13 mouse cellular contexts compared by ENCODE assay signal in the genomic region with DNA sequence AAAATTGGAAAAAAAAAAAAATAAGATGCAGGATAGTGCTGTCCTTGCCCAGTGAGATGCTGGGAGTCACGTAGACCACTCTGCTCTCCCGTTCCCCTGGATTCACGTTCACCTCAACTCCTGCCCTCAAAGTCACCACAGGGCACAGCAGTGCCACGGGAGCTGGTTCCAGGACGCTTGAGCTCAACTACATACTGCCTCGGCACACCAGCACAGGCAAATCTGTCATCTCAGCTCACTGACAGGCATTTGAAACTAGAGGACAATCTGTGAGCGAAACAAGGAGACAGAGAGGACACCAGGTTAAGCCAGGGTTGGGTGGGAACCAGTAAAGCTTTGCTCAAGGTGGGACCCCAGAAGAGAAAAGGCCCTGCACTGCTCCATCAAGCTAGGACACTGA.
"Had no signal": no experiment of that assay in that cellular context is flagged by ENCODE, and none has a peak within 500 bp of the region (broad histone marks: within the 10 kb centered on the region; RNA-seq: fewer than 3 reads in every experiment).

No protein-coding gene starts in this region.

- H3K9ac ChIP-seq: kidney, embryonic 15.5 days; limb, embryonic 13.5 days; liver, embryonic 14.5 days; midbrain, embryonic 15.5 days; neural tube, embryonic 12.5 days; stomach, embryonic 15.5 days had no signal

- H3K27ac ChIP-seq: kidney, embryonic 15.5 days; limb, embryonic 13.5 days; liver, embryonic 14.5 days; midbrain, embryonic 15.5 days; neural tube, embryonic 12.5 days; stomach, embryonic 15.5 days had no signal

- H3K4me2 ChIP-seq: kidney, embryonic 15.5 days; limb, embryonic 13.5 days; midbrain, embryonic 11.5 days; midbrain, embryonic 15.5 days; neural tube, embryonic 12.5 days; stomach, embryonic 15.5 days had no signal

- H3K4me3 ChIP-seq: kidney, embryonic 15.5 days; limb, embryonic 13.5 days; midbrain, embryonic 15.5 days; neural tube, embryonic 12.5 days; stomach, embryonic 15.5 days had no signal

- H3K9me3 ChIP-seq: kidney, embryonic 15.5 days; limb, embryonic 13.5 days; midbrain, embryonic 15.5 days; neural tube, embryonic 12.5 days; stomach, embryonic 15.5 days had no signal

- H3K27me3 ChIP-seq: kidney, embryonic 15.5 days; limb, embryonic 13.5 days; midbrain, embryonic 15.5 days; neural tube, embryonic 12.5 days; stomach, embryonic 15.5 days had no signal

- DNase-seq: kidney, postnatal 14 days; layer of hippocampus, postnatal 36 days; left cerebral cortex, postnatal 4 days; lung, adult 18-20 months; thymus, adult 2 months; thymus, postnatal 25 days had no signal

- H3K36me3 ChIP-seq: kidney, embryonic 15.5 days; limb, embryonic 13.5 days; midbrain, embryonic 15.5 days; neural tube, embryonic 12.5 days; stomach, embryonic 15.5 days had no signal

- H3K4me1 ChIP-seq: kidney, embryonic 15.5 days; limb, embryonic 13.5 days; midbrain, embryonic 15.5 days; neural tube, embryonic 12.5 days; stomach, embryonic 15.5 days had no signal

- ATAC-seq: midbrain, embryonic 15.5 days had no signal
